Mouse (Mus musculus): ENCODE measurements around the gene Thap2. TPM values are rescaled to one million over a fixed set of nuclear protein-coding genes. Genes with fewer than 3 reads are reported as not detected.

Gene Thap2
- total RNA-seq, 2 experiments from 2014 or later: 12.2 to 13.4 TPM

DNA sequence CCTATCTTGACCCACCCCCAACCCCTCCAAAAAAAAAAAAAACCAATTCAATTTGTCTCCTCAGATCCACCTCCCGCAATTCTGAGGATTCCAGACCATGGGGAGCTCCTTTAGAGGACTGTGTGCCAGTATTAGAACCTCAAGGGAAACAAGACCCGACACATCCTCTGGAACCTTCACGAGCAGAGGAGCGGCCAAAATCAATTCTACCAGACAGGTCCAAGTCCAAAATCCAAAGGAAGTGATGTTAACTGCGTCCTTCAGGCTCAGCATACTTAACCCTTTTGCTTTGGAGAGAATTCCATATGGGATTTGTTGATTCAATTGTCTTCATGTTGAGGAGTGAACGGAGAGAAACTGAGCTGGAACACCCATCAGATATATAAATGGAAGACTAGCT, 29.2 kb downstream of the Thap2 start:
- DNase-seq (ENCODE audit: low spot score in 2 of 2): no peak

DNA sequence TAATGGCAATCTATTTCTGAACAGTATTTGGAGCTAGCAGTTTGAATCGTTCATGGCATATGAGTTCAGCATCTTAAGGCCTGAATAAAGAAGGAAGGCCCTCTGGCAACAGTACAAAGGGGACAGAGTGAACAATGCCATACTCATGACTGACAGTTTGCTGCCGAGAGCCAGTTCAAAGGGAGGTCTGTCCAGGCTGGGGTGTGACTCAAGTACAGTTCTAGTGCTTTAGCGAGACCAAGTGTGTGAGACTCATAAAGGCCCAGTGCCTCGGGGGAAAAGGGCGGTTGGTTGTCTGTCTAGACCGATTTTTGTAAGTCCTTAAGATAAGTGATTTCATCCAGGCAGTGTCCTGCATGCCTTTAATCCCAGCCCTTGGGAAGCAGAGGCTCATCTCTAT, 29.7 kb downstream of the Thap2 start:
- no peak for DNase-seq (ENCODE audit: low spot score in 2 of 2)

DNA sequence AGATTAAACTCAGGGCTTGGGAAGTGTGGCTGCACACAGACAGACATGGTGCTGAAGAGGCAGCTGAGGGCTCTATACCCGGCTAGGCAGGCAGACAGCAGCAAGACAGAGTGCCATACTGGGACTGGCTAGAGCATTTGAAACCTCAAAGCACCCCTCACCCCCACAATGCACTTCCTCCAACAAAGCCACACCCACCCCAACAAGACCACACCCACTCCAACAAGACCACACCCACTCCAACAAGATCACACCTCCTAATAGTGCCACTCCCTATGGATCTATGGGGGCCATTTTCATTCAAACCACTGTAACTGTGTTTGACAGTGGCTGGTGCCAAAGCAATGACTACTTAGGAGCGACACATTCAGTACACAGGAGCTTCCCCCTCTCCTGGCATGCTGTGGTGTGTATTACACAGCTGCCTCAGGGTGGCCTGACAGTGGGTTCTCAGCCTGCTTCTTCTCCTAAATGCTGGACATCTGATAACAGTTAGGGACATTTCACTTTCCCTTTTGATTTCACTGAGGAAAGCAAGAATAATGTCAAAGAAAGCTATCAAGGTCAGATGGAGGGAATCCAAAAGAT, 33.3 kb downstream of the Thap2 start:
- DNase-seq (ENCODE audit: low spot score in 2 of 2): no peak

DNA sequence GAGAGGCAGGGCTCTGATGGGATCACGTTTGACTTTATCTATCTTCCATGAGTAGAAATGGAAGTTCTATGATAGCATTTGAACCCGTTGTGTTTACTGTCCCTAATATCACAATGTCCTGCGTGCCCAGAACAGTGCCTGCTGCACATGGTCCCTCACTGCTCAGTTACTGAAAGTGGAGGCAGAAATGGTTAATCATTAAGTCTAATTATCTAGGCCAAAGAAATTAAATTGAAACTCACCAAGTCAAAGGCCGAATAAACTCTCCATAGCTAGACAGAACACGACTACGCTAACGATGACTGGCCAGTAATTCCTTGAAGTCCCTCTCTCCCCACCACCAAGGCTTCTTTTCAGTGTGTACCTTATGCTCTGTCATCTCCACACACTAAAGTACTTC, 34.7 kb downstream of the Thap2 start:
- no peak for DNase-seq (ENCODE audit: low spot score in 2 of 2)

DNA sequence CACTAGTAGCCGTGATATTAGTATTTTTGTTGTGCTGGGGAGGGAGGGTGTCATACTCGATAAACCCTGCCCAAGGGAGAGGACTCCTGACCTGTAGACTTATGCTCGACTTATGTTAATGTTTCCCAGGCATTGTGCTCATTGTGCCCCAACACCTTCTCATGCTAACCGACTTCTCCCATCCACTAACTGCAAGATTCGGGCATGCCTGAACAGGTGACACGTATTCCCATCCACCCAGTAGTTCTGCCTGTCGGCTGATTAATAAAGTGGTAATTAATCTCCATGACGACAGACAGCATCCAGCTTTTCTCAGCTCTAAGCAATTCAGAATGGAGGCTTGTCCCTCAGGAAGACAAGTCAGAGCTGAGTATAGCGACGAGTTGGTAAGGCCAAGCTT, 35.2 kb downstream of the Thap2 start:
- DNase-seq (ENCODE audit: low spot score in 2 of 2): no peak

DNA sequence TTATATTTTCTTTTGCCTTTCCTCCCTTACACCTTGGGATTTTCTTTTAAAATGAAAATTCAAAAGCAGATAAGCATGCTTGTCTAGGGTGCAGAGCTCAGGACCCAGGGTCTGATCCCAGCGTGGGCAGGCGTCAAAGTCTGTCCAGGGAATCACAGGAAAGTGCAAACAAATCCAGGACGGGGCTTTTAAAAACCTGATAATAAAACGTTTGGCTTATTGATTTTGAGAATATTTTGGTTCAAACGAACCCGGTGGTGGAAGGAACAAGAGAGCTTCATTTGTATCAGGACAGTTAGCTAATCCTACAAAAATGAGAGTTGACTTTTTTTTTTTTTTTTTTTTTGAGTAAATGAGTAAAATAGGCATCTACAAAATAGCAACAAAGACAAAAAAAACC, 36.1 kb downstream of the Thap2 start:
- no peak for DNase-seq (ENCODE audit: low spot score in 2 of 2)

DNA sequence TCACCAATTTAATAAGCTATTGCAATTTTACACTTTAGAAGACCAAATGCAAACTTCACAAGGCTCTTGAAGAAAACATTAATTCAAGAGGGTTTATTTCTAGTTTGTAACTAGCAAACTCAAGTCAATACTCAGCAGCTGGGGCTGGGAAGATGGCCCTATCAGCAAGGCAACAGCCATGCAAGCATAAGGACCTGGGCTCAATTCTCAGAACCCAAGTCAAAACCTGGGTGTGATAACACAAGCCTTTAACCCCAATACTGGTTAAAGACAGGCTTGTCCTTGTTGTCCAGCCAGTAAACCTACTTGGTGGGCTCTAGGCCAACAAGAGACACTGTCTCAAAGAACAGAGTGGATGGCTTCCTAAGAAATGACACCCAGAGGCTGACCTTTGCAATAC, 37.8 kb downstream of the Thap2 start:
- no peak for DNase-seq (ENCODE audit: low spot score in 2 of 2)

DNA sequence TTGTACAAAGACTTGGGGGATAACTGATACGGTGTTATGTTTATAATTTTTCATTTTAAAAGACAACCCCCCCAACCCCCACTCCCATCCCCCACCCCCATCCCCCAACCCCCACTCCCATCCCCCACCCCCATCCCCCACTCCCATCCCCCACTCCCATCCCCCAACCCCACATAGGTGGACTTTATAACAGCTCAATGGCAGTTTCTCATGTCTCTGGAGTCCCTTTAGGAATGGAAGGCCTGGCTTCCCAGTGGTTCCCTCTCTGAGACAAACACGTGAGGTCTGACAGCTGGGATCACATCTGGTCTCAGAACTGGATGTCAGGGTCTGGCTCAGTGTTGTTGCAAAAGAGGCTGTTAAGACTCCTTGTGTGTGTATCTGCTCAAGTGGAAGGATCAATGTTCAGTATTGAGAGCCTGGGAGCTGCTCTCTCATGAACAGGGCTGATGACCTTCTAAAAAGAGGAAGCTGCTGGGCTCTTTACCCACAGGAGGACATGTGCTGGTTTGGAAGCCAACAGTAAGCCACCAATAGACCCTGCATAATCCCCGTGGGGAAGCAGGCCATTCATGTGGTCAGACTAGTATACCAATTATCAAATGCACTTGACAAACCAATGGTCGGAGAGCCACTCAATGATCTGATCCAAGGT, 41.3 kb downstream of the Thap2 start:
- no peak for DNase-seq (ENCODE audit: low spot score in 2 of 2)

DNA sequence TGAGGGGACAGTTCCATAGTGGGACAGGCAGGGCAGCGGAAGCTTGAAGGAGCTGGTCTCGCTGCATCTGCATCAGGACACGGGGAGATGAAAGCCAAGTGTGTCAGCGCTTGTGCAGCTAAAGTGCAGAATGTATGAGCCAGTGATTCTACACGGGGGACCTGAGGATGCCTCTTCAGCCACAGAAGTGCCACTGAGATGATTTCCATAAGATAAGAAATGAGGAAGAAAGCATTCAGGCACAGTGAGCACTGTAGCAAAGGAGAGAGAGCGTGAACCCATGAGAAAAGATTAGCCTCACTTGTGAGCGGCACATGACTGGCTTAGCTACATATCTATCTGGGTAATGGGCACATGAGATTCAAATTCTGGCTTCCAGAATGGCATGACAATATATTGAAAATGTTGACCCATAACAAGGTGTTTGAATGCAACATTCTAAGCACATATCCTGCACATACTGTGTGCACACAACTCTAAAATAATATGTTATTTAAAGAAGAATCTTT, 44.4 kb downstream of the Thap2 start:
- no peak for DNase-seq (ENCODE audit: low spot score in 2 of 2)

DNA sequence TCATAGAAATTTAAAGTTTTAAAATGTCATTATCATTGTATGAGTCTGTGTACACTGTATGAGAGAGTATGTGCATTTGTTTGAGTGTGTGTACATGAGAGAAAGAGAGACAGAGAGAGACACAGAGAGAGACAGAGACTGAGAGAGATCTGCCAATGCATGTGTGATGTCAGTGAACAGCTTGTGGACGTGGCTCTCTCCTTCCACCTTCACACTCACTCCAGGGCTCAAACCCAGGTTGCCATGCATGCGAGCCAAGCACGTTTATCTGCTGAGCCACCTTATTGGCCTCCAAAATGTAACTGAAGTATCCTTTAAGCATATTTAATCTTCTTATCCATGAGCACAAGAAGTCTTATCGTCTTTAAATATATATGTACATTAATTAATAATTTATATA, 47.3 kb downstream of the Thap2 start:
- DNase-seq (ENCODE audit: low spot score in 2 of 2): no peak

DNA sequence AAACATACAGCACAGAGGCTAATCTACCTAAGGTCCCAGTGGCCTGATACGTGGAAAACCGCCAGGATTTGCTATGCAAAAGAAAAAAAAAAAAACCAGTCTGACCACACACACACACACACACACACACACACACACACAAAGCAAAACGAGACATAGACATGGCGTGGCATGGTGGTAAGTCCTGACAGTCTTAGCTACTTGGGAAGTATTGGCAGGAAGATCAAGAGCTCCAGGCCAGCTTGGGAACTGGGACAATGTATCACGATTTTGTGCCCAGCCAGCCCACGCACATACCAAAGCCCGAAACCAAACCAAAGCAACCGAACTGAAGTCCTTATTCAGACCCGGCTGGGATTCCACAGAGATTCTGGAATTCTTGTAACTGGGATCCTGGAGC, 50.7 kb downstream of the Thap2 start:
- no peak for DNase-seq (ENCODE audit: low spot score in 2 of 2)

DNA sequence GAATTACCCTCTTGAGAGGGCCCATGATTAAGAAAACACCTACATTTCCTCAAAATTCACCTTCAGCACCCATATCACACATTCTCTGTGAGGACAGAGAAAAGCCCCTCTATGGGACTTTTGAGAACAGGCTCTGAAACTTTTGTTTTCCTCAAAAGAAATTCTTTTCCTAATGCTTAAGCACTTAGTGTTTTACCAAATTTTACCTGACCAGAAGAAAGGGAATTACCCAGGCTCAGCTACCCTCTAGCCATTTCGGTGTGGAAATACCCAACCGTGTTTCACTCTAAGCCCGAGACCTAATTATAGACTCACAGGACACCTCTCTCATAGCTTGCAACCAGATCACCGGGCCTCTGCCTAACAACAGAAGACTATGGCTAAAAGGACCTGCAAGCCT, 51.2 kb downstream of the Thap2 start:
- no peak for DNase-seq (ENCODE audit: low spot score in 2 of 2)

DNA sequence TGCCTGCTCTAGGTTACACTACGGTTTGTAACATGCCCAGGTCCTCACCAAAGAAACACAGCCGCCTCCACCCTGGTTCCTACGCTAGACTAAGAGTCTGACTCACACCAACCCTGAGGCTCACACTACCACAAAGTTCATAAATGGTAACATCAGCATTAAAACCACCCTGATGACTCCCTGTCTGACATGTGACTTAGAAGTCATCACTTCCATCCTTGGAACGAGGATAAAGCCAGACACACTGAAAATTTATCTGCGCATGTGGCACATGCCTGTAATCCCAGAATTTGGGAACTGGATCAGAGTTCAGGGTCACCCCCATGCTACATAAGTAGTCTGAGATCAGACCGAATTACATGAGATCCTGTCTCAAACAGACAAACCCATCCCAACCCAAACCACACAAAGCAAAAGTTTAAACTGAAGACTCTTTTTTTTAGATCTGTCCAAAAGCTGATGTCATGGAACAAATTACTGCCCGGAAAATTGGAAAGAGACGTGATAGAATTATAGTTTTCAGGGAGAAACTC, 51.8 kb downstream of the Thap2 start:
- no peak for DNase-seq (ENCODE audit: low spot score in 2 of 2)

DNA sequence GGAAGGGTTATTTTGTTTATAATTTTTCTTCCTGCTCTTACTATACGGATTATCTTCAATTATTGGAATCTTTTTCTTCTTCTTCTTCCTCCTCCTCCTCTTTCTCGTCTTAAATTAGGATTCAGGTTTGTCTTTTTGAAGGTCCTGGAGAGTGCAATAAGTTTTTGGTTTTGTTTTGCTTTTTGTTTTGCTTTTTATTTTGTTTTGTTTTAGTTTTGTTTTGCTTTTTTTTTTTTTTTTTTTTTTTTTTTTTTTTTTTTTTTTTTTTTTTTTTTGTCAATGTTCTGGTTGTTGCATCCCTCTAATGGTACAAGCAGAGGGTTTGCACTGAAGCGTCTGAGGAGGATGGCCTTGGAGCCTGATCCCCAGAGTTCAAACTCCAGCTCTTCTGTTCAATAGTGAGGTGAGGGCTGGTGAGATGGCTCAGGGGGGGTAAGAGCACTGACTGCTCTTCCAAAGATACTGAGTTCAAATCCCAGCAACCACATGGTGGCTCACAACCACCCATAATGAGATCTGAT, 55.2 kb downstream of the Thap2 start:
- DNase-seq (ENCODE audit: low spot score in 2 of 2): no peak

DNA sequence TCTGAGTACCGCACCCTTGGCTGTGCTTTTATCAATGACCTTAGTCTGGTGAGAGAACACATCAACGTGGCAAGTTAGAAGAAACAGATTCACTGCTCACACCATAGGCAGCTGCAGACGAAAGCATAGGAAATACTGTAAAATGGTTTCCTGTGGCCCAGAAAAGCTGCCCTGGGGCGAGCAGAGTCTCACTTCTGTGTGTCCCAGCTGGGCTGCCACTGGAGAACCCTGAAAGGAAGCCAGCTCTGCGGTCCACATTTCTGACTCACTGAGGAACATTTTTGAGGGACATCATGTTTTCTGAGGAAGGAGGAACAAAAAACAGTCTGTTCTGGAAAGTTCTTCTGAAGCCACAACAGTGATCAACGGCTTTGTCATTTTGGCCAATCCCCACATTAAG, 55.7 kb downstream of the Thap2 start:
- no peak for DNase-seq (ENCODE audit: low spot score in 2 of 2)

DNA sequence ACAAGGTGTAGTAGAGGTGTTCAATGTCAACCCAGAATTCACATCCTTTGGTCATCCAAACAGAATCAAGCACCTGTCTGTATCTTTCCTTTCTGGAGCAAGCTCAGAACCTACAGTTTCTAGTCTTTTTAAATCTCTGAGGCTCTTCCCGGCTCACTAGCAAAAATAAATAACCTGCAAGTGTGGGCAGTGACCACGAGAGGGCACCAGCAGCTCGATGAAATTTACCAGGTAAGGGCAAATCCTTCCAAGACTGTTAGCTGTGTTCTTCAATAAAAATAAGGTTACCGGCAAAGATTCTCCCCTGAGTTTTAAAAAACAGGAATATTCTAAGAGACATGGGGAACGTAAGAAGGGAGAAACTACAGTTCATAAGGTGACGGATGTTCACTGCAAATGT, 60.9 kb downstream of the Thap2 start:
- peak; percentile 75 to 81 for DNase-seq (ENCODE audit: low spot score in 2 of 2)

DNA sequence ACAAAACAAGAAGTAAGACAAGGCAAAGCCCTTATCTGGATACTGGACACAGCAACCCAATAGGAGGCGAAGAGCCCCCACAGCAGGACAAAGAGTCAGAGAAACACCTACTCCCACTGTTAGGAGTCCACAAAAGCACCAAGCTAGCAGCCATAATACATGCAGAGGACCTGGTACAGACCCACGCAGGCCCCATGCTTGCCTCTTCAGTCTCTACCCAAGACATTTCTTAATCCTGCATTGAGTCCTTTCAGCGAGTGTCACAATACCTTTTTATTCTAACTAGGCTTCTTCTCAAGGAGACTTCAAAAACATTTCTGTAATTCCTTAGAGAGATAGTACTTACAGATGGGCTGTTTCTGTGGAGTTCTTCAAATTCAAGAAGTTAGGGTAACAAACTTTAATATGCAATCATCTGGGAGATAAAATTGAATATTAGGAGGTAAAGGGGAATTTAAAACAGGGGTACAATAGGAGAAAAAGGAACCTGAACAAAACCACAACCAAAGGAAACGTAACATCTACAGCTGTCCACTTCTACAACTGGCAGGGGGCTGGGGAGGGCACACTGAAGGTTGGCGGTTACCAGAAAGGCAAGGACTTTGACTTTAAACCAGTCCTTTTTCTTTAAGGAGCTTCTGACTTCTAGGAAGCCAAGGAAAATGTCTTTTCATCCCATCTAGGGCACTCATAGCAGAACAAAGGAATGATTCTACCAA, 62.8 kb downstream of the Thap2 start:
- no peak for DNase-seq (ENCODE audit: low spot score in 2 of 2)

Other genes starting within 250 kb of the Thap2 start
- 1 to 10 TPM; 1.0 to 1.1 TPM for gene Tph2, start 199.4 kb downstream of the Thap2 start, total RNA-seq (2021)
- gene Tbc1d15, start 133.0 kb downstream of the Thap2 start, total RNA-seq (2021): 10 to 100 TPM; 43.9 to 47.4 TPM
- gene Rab21, start 68.8 kb downstream of the Thap2 start, total RNA-seq (2021): 10 to 100 TPM; 49.2 to 51.0 TPM
- gene Tmem19, start 21.9 kb downstream of the Thap2 start, total RNA-seq (2021): 10 to 100 TPM; 49.8 to 52.0 TPM
- gene Zfc3h1, start 516 bp upstream of the Thap2 start, total RNA-seq (2021): 10 to 100 TPM; 50.1 to 54.9 TPM
- gene A930009A15Rik, start 185.5 kb upstream of the Thap2 start, total RNA-seq (2021): 1 to 10 TPM; 1.1 to 1.8 TPM
- 1 to 10 TPM; 2.2 to 2.6 TPM for gene Lgr5, start 203.3 kb upstream of the Thap2 start, total RNA-seq (2021)

Measured in layer of hippocampus, postnatal 10 days (tissue).